15 mouse cellular contexts compared by ENCODE assay signal in genomic region chr1:156954216-156954615, GRCm38 (mm10).
"Had no signal": no experiment of that assay in that cellular context is flagged by ENCODE, and none has a peak within 500 bp of the region (broad histone marks: within the 10 kb centered on the region; RNA-seq: fewer than 3 reads in every experiment).

No protein-coding gene starts in this region.

- H3K9ac ChIP-seq: lung, embryonic 14.5 days; midbrain, embryonic 13.5 days; midbrain, embryonic 15.5 days; neural tube, embryonic 12.5 days; stomach, embryonic 15.5 days had no signal

- DNase-seq: lung, adult 18-20 months; lung, embryonic 14.5 days; lung, postnatal 10 days; right cerebral cortex, postnatal 14 days; thymus, adult 18-20 months; thymus, postnatal 14 days; thymus, postnatal 36 days had no signal

- H3K9me3 ChIP-seq: megakaryocyte, embryonic 14.5 days; midbrain, embryonic 13.5 days; midbrain, embryonic 15.5 days; neural tube, embryonic 12.5 days; stomach, embryonic 15.5 days had no signal

- H3K4me3 ChIP-seq: megakaryocyte, embryonic 14.5 days; midbrain, embryonic 13.5 days; midbrain, embryonic 15.5 days; neural tube, embryonic 12.5 days; stomach, embryonic 15.5 days had no signal

- H3K4me2 ChIP-seq: lung, embryonic 14.5 days; midbrain, embryonic 11.5 days; midbrain, embryonic 13.5 days; midbrain, embryonic 15.5 days; neural tube, embryonic 12.5 days; stomach, embryonic 15.5 days had no signal

- H3K27me3 ChIP-seq: megakaryocyte, embryonic 14.5 days; midbrain, embryonic 13.5 days; midbrain, embryonic 15.5 days; neural tube, embryonic 12.5 days; stomach, embryonic 15.5 days had no signal

- H3K4me1 ChIP-seq: midbrain, embryonic 13.5 days; neural tube, embryonic 12.5 days had no signal

- ATAC-seq: midbrain, embryonic 13.5 days; midbrain, embryonic 15.5 days had no signal

- H3K36me3 ChIP-seq: midbrain, embryonic 13.5 days; midbrain, embryonic 15.5 days; neural tube, embryonic 12.5 days; stomach, embryonic 15.5 days had no signal

- H3K27ac ChIP-seq: macrophage; midbrain, embryonic 13.5 days; midbrain, embryonic 15.5 days; neural tube, embryonic 12.5 days; stomach, embryonic 15.5 days; stomach, postnatal 0 days had no signal
